ENCODE assay signal across 26 mouse cellular contexts in genomic region chr13:107720874-107721574, GRCm38 (mm10).
A peak's percentile ranks its signal among the peaks of the same experiment; 100 is the strongest.
DNase-seq lines count a peak whose midpoint lies in the region; ATAC-seq and TF ChIP-seq lines count a peak whose summit lies in the region.
"Had no signal": no experiment of that assay in that cellular context is flagged by ENCODE, and none has a peak within 500 bp of the region (broad histone marks: within the 10 kb centered on the region; RNA-seq: fewer than 3 reads in every experiment).

No protein-coding gene starts in this region.

- H3K36me3 ChIP-seq in kidney, adult 2 months (ENCODE audit: control insufficient read depth, insufficient read depth, low read length): no peaks in the 10 kb centered on the region; the same call in 1 of the 2 replicates
- no peaks in the 10 kb centered on the region for H3K36me3 ChIP-seq in lung, postnatal 0 days (ENCODE audit: insufficient read depth, low read length)
- H3K36me3 ChIP-seq in forebrain, embryonic 15.5 days: peaks cover 6% of the 10 kb centered on the region; the same call in 1 of the 2 replicates
- H3K36me3 ChIP-seq: heart, embryonic 15.5 days; limb, embryonic 13.5 days had no signal

- H3K9ac ChIP-seq in lung, postnatal 0 days (replicated peaks; ENCODE audit: low read depth): no peak overlapping the region
- H3K9ac ChIP-seq in forebrain, embryonic 15.5 days (replicated peaks): no peak overlapping the region
- H3K9ac ChIP-seq: forebrain, embryonic 13.5 days; heart, embryonic 15.5 days; limb, embryonic 13.5 days; midbrain, embryonic 13.5 days had no signal

- no peak overlapping the region for H3K4me2 ChIP-seq in lung, postnatal 0 days (replicated peaks; ENCODE audit: low read depth, low read length)
- H3K4me2 ChIP-seq in forebrain, embryonic 15.5 days (replicated peaks): no peak overlapping the region
- H3K4me2 ChIP-seq: forebrain, embryonic 13.5 days; heart, embryonic 15.5 days; limb, embryonic 13.5 days; liver, embryonic 11.5 days; midbrain, embryonic 13.5 days had no signal

- H3K9me3 ChIP-seq in lung, postnatal 0 days (ENCODE audit: low read length): no peaks in the 10 kb centered on the region
- H3K9me3 ChIP-seq in forebrain, embryonic 15.5 days: no peaks in the 10 kb centered on the region
- H3K9me3 ChIP-seq: forebrain, embryonic 13.5 days; heart, embryonic 15.5 days; limb, embryonic 13.5 days; midbrain, embryonic 13.5 days had no signal

- no peak overlapping the region for H3K4me3 ChIP-seq in kidney, adult 2 months (ENCODE audit: insufficient read depth, low read depth, low read length)
- no peak overlapping the region for H3K4me3 ChIP-seq in lung, postnatal 0 days (ENCODE audit: low read depth, low read length)
- H3K4me3 ChIP-seq in lung, adult 2 months (replicated peaks; ENCODE audit: extremely low read depth, low read depth, low read length): no peak overlapping the region
- H3K4me3 ChIP-seq in forebrain, embryonic 15.5 days: no peak overlapping the region
- H3K4me3 ChIP-seq: forebrain, embryonic 13.5 days; gastrocnemius, adult 2 months; heart, embryonic 15.5 days; limb, embryonic 13.5 days; midbrain, embryonic 13.5 days had no signal

- no peak for TF ChIP-seq CTCF in kidney, adult 2 months (conservative IDR thresholded peaks at IDR 0.05; ENCODE audit: insufficient read depth, insufficient read length, low read depth, low read length)
- TF ChIP-seq CTCF in lung, postnatal 0 days (IDR thresholded peaks at IDR 0.05): no peak
- no peak for TF ChIP-seq CTCF in lung, adult 2 months (IDR thresholded peaks at IDR 0.05; ENCODE audit: insufficient read depth, low read length)

- no peak for TF ChIP-seq EP300 in lung, postnatal 0 days (IDR thresholded peaks at IDR 0.05)

- WGBS in kidney, adult 2 months: 66% methylated on average over 8 of the region's 8 CpGs
- 48% methylated on average over 8 of the region's 8 CpGs for WGBS in lung, postnatal 0 days
- 53% methylated on average over 8 of the region's 8 CpGs for WGBS in lung, adult 2 months
- 46% methylated on average over 8 of the region's 8 CpGs for WGBS in large intestine, adult 2 months
- WGBS in forebrain, embryonic 15.5 days: 80% methylated on average over 8 of the region's 8 CpGs

- no peaks in the 10 kb centered on the region for H3K27me3 ChIP-seq in kidney, adult 2 months (replicated peaks; ENCODE audit: control insufficient read depth, insufficient read depth, low read length)
- H3K27me3 ChIP-seq in lung, postnatal 0 days (replicated peaks; ENCODE audit: insufficient read depth, low read length): no peaks in the 10 kb centered on the region
- no peaks in the 10 kb centered on the region for H3K27me3 ChIP-seq in forebrain, embryonic 15.5 days
- H3K27me3 ChIP-seq: CH12.LX; forebrain, embryonic 13.5 days; heart, embryonic 15.5 days; limb, embryonic 13.5 days; midbrain, embryonic 13.5 days had no signal

- peak; percentile 78 for ATAC-seq in frontal cortex, adult (ENCODE audit: low TSS enrichment)
- ATAC-seq in lung, postnatal 0 days: peak; percentile 23; the same call in 1 of the 2 replicates
- ATAC-seq in forebrain, embryonic 15.5 days (replicated peaks): no peak
- ATAC-seq: activated CD4-positive, CD25-positive, alpha-beta regulatory T cell, adult 4 months; forebrain, embryonic 13.5 days; midbrain, embryonic 13.5 days had no signal

- no peaks in the 10 kb centered on the region for H3K4me1 ChIP-seq in kidney, adult 2 months (ENCODE audit: control insufficient read depth, insufficient read depth, low read length)
- H3K4me1 ChIP-seq in lung, postnatal 0 days (ENCODE audit: insufficient read depth, low read depth, low read length): no peaks in the 10 kb centered on the region
- H3K4me1 ChIP-seq in lung, adult 2 months (ENCODE audit: control insufficient read depth, insufficient read depth, low read length): no peaks in the 10 kb centered on the region; the same call in 1 of the 2 replicates
- peaks cover 9% of the 10 kb centered on the region for H3K4me1 ChIP-seq in forebrain, embryonic 15.5 days
- H3K4me1 ChIP-seq: heart, embryonic 15.5 days; limb, embryonic 13.5 days had no signal

- no peak overlapping the region for H3K27ac ChIP-seq in kidney, adult 2 months (ENCODE audit: insufficient read depth, low read depth, low read length)
- no peak overlapping the region; the same call in 1 of the 2 replicates for H3K27ac ChIP-seq in lung, postnatal 0 days (ENCODE audit: low read length)
- no peak overlapping the region for H3K27ac ChIP-seq in forebrain, embryonic 15.5 days (replicated peaks)
- H3K27ac ChIP-seq: forebrain, embryonic 13.5 days; gastrocnemius, adult 2 months; heart, embryonic 15.5 days; limb, embryonic 13.5 days; macrophage; midbrain, embryonic 13.5 days had no signal

- no peak for DNase-seq in frontal cortex, postnatal 14 days (ENCODE audit: low spot score in 2 of 2)
- DNase-seq in kidney, adult 2 months: peak; percentile 9
- DNase-seq in kidney, postnatal 14 days: no peak
- DNase-seq in lung, postnatal 0 days (ENCODE audit: low spot score): peak; percentile 10
- DNase-seq in lung, adult 2 months: no peak
- DNase-seq in large intestine, adult 2 months (ENCODE audit: low read depth, low spot score): peak; percentile 44
- DNase-seq: adrenal gland, adult 2 months; adrenal gland, postnatal 36 days; cerebellum, adult 8-10 months; cerebellum, postnatal 25 days; gastrocnemius, adult 2 months; gastrocnemius, postnatal 36 days; kidney, adult 18-20 months; kidney, postnatal 4 days; layer of hippocampus, adult 9-11 months; thymus, postnatal 14 days had no signal

- TF ChIP-seq POLR2A in kidney, adult 2 months (IDR thresholded peaks at IDR 0.05; ENCODE audit: low read depth, low read length): no peak
- no peak for TF ChIP-seq POLR2A in lung, adult 2 months (IDR thresholded peaks at IDR 0.05; ENCODE audit: borderline replicate concordance, extremely low read depth, low read depth, low read length)

Comparison
In these comparisons a context has a peak if more than half of its experiments do, and no peak if none do; other contexts are left out.
1. DNase-seq: peak in kidney, adult 2 months (single experiment), lung, postnatal 0 days (single experiment) and large intestine, adult 2 months (single experiment); none in frontal cortex, postnatal 14 days (0 of 2), kidney, postnatal 14 days (single experiment) and lung, adult 2 months (single experiment).